Mouse (Mus musculus): Measurements from ENCODE around the gene Arhgef18.

Gene Arhgef18

DNA sequence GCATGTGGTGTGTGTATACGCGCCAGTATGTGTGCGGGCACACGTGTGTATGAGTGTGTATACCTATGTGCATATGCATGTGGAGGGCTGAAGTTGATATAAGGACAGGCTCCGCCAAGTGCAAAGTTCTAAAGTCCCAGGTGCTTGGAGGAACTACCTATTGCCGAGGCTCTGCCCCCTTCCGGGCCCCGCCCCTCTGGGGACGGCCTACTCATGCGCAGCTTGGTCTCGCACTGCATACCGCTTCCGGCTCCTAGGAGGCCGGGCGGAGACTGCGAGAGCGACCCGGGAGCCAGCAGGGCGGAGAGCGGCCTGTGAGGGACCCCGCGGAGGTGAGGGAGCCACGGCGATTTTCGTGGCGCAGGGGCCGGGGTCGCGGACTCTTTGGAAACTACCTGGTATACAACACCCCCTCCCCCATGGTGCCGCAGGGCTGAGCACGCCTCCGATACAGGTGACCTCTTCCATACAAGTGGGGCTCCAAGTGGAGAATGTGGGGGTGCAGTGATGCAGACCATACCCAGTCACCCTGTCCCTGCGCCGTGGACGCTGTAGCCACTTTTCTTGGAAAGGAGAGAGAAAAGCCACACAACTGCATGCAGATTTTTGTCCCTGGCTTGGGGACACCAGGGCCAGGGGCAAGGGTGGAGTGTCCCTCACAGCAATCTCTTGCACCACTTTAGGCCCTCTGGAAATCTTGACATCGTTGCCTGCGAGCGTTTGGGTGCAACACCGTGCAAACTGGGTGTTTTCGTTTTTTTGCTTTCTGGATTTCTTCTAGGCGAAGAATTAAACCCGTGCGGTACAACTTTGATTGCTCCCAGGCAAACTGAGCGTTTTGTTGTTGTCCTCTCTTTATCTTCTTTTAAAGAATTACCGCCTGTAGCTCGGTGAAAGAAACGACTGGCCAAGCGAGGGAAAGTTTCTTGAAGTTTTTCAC is at the start of gene Arhgef18:
Gene Arhgef18 (plus strand): TSS at position 236 of the 940 bp plus-strand sequence.
- DNase-seq (ENCODE audit: low read depth, low spot score), result peak; percentile 72

DNA sequence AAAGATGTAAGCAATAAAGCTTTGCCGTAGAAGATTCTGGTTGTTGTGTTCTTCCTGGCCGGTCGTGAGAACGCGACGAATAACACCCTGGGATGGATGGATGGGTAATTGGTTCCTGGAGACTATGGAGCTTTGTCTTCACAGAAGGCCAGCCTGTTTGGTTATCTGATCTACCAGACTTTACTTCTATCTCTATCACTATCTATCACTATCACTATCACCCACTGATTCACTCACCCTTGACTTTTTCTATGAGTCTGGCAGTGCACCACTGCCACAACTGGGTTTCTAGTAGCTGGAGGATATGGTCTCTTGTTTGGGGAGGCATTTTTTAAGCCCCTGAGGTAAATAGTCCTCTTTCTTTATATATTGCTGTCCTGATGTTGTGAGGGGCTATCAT is 47.5 kb upstream of the Arhgef18 start:
- no peak for DNase-seq (ENCODE audit: low read depth, low spot score)

DNA sequence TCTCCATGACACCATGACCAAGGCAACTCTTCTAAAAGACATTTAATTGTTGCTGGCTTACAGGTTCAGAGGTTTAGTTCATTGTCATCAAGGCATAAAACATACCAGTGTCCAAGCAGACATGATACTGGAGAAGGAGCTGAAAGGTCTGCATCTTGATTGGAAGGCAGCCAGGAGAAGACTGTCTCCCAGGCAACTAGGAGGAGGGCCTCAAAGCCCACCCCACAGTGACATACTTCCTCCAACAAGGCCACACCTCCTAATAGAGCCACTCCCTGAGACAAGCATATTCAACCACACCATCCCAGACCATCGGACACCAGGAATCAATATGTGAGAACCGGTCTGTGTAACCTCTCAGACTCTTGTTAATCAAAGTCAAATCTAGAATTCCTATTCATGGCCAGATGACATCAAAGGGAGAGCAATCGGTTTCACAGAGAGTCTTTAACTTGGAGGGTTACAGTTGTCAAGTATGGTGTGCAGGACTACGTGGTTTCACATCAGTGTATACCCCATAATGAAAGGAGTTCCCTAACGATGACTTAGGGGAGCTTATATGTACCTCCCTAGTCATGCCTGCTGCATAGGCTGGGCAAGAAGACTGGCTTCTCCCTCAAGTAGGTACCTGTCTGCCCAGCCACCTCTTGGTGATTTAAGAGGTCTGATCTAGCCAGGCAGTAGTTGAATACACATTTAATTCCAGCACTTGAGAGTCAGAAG is 46.0 kb upstream of the Arhgef18 start:
- no peak for DNase-seq (ENCODE audit: low read depth, low spot score)

DNA sequence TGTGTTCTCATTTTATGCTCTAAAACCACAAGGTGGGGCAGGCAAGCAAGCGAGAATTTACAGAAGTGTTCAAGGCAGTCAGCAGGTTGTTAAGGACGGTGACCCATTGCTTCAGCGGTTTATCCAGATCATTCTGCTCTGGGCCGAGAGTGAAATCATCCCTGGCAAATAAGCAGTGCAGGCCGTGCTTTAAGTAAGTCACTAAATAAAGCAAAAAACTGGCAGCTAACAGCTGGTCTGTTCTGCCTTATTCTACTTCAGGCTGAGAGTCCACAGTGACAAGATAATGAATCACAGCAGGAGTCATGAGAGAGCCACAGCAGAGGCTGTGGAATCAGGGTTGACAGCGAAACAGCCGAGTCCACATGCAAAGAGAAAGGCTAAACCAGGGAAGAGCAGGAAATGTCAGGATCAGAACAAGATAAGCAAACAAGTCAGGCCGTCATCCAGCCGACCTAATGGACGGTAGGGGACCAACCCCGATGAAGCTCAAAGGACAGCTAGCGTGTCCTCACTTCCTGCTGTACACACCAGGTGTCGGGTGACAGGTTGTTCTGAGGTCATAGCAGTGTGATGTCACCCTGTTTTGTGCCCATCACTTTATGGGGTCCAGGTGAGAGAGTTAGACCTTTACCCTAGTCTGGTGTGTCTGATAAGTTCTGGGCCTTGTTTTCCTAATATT is 44.5 kb upstream of the Arhgef18 start:
- DNase-seq (ENCODE audit: low read depth, low spot score), result no peak

DNA sequence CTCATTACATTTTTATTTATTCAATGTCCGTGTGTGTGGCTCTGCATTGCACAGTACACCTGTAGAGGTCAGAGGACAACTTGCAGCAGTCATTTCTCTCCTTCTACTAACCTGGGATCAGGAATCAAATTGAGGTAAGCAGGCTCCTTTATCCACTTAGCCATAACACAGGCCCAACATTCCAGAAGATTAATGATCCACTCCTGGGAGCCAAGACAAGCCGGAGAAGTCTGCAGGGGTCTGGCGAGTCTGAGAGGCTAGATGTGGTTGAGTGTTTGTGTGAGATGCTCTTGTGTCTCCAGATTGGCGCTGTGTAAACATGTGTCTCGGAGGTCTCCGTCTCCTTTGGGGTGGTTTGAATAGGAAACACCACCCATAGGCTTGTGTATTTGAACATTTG is 42.1 kb upstream of the Arhgef18 start:
- no peak for DNase-seq (ENCODE audit: low read depth, low spot score)

DNA sequence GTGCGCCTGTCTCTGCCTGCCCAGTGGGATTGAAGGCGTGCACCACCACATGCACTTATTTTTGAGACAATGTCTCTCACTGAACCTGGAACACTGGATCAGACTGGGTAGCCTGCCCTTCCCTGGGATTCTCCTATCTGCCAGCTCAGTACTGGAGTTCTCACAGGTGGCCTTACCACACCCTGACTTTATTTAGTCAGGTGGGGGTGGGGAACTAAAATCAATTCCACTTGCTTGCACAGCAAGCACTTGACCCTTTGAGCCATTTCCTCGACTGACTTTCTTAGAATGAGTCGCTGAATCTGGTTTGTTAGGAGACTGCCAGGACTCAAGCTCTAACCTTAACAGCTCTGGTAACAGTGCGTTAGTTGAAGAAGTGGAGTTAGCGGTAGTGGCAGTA is 40.1 kb upstream of the Arhgef18 start:
- DNase-seq (ENCODE audit: low read depth, low spot score), result no peak

DNA sequence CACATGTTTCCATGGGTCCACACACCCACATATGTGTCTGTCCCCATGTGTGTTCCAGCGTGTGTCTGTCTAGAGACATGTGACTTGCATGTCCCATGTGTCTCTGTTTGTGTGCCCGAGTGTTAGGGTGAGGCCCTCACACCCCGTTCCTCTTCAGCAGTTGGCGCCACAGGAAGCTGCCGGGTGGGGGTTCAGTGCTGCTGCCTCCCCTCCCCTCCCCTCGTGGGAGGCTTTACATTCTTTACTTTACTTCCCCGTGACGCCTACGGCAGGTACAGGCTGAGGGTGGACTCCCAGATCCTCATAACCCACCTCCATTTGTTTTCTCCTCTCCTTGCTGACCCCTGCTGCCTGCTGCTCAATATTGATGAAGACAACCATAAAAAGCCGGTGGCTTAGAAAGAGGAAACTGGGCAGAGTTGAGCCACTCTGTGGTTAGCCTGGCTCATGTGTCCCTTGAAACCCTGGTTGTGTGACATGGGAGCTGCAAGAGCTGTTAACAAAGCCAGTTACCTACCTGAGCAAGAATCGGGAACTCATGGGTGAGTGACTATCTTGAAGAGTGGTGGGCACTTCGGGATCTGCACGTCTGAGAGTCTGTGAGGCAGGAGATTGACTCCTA is 39.5 kb upstream of the Arhgef18 start, which contains the start of gene A430078G23Rik:
Gene A430078G23Rik (plus strand): TSS at position 227 of the 622 bp plus-strand sequence.
- peak; percentile 76 for DNase-seq (ENCODE audit: low read depth, low spot score)

DNA sequence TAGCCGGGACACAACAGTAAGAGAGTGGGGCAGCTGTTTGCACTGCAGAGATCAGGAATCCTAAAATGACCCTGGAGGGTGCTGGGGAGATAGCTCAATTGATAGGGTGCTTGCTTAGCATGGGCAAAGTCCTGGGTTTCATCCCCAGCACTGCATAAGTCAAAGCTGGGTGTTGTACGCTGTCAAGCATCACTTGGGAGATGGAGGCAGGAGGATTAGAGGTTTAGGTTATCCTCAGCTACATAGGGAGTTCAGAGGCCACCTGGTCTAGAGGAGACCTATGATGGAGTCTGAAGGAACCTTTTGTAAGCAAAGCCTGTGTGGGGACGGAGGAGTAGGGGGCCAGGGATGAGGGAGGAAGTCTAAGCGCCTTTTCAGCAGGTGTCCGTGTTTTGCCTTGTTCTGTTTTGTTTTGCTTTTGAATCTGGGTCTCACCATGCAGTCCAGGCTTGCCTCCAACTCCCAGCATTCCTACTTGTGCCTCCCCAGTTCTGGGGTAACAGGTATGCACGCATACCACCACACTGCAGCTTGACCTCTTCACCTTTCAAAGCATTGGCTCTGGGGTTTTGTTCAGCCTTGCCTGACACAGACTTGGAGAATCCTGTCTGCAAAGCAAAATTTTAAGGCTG is 38.9 kb upstream of the Arhgef18 start:
- peak; percentile 28 for DNase-seq (ENCODE audit: low read depth, low spot score)

DNA sequence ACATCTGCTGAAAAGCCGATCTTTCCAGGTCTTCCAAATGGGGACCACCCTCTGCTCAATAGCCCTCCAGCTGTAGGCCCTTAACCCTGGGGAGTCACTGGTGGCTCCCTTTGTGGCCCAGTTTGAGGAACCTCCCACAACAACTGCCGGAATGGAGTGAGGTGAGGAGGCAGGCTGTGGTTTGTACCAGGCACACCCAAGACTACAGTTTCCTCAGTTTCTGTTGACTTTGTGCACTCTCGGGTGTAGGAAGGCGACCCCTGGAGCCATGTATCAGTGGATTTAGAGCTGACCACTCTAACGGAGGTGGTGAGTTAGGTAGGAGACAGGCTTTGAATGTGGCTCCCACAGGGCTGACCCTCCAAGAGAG is 38.4 kb upstream of the Arhgef18 start:
- peak; percentile 63 for DNase-seq (ENCODE audit: low read depth, low spot score)

DNA sequence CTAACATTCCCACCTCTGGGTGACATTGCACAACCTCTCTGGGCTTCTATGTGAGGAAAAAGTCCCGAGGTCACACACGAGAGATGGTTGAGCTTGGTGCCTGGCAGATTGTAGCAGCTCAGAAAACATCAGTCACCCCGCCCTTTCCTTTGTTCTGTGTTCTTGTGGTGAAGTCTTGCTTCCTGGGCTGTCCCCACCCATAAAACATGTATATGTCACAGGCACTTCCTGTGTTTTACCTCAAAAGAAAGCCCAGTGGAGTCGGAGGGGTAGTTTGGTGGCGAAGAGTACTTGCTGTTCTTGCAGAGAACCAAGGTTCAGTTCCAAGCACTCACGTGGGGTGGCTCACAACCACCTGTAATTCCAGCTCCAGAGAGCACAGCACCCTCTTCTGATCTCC is 37.2 kb upstream of the Arhgef18 start:
- peak; percentile 91 for DNase-seq (ENCODE audit: low read depth, low spot score)

DNA sequence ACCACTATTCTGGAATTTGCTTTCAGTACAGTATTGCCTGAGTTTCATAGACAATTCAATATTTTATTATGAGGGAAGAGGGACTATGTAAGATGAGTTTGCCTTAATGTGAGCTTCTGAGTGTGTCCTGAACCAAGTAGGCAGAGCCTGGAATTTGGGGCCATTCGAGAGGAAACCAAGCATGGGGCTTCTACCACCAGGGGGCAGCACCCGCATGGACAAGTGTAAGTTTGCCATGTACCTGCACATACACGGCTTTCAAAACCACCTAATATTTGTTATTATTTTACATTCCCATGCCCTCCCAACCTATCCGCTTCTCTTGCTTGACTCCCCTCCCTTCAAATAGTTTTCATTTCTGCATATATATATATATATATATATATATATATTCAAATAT is 34.7 kb upstream of the Arhgef18 start:
- peak; percentile 88 for DNase-seq (ENCODE audit: low read depth, low spot score)

DNA sequence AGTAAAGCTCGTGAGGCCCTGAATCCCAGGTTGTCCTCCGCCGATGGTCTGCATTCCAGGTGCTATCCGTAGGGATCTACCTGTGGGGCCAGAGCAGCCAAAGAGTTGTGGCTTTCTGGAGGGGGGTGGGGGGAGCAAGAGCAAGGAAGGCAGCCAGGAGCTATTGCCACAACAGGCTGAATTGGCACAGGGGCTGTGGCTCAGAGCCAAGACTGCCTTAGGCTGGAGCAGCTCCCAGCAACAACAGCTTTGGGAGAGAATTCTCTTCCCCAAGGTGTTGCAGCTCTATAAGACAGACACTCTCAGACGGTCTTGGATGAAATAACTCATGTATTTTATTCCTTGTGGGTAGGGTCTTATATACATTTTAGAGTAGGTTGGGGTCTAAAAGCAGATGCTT is 25.7 kb upstream of the Arhgef18 start:
- DNase-seq (ENCODE audit: low read depth, low spot score), result no peak

DNA sequence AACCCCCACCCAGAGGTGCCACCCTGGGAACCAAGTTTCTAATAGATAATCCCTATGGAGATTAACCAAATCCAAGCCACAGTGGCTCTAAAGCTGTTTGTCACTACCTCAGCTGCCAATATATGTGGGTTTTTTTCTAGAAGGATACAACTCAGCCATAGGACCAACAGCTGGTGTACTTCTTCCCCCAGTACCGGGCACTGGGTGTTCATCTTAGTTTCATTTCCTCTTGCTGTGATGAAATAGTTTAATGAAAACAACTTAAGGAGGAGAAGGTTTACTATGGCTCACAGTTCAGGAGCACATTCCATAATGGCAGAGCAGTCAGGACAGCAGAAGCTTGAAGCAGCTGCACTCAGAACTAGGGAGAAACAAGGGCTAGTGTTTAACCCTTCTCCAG is 24.7 kb upstream of the Arhgef18 start:
- no peak for DNase-seq (ENCODE audit: low read depth, low spot score)

DNA sequence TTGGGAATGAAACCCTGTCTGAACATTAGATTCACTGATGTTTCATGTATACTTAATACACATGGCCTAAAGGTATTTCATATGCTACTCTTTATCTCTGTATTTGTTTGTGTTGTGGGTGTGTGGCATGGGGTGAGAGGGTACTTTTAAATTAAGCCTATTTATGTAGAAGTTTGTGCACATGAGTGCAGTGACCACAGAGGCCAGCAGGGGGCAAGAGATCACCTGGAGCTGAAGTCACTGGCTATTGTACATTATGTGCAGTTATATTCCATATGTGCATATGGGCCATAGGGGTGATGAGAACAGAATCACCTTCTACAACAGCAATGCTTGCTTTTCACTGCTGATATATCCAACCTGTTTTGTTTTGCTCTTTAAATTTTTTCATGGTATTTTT is 17.1 kb upstream of the Arhgef18 start:
- DNase-seq (ENCODE audit: low read depth, low spot score), result peak; percentile 62

DNA sequence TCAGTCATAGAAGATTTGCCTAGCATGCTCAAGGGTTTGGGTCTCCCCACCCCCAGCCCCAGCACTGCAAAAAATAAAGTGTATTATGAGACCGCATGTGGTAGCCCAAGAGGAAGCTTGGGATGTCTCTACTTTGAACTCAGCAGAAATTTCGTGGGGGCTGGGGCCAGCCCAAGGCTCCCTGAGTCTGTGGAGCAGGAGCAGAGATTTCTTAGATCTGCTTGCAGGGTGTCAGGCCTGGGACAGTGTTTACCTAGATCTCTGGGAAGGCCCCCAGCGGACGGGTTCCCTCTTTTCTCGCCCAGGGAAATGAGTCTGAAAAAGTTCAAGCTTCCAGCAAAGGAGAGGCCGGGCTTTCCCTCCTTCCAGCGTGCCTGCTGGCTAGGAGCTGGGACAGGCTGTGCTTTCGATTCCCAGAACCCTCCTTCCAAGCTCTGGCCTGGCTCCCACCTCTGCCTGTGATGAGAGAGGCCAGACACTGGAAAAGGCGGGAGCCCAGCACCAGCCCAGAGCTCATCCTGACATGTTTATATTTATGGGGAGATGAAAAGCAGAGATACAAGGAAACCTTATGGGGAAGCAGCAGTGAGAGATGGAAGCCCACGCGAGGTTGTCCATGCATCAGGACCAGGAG is 16.0 kb upstream of the Arhgef18 start:
- no peak for DNase-seq (ENCODE audit: low read depth, low spot score)

DNA sequence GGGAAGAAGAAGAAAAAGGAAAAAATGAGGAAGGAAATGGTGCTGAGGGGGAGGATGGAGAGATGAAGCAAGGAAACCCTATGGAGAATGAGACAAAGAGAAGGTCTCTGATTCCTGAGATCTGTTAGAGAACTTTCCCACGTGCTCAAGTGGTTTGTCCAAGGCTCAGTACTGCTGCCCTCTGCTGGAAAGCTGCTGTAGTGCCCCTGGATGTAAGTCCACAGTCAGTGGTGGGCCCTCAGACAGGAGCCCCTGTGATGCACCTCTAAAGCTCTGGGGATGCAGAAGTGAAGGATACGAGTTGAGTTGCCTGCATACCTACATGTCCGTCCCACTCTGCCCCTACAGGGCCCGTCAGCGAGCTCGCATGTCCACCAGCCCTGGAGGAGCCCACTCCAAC is 5.5 kb upstream of the Arhgef18 start:
- DNase-seq (ENCODE audit: low read depth, low spot score), result peak; percentile 83

DNA sequence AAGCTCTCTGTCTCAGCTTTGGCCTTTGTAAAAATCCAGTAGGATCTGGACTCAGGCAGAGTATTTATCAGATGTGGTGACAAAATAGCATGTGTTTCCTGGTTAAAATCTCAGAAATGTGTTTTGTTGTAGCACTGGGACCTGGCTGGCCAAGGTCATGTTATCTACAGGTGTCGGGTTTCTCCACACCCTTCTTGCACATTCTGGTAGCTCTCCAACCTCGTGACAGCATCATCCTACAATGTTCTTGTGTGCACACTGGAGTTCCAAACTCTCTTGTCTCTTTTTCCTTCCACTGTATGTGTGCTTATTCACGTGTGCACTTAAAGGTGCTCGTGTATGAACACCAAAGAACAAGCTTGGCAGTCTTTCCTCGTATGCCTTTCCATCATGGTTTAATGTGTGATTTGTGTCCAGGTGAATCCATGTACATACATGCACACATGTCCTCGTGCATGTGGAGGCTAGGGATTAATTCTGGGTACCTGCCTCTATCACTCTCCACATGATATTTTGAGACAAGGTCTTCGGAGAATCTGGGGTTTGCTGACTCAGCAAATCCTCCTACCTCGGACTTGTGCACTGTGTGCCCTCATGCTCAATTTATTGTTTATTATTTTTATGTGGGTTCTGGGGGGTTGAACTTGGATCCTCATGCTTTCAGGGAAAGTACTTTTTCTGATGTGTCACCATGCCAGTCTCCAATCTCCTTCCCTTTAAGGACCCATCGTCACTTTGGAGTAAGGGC is 4.0 kb upstream of the Arhgef18 start:
- no peak for DNase-seq (ENCODE audit: low read depth, low spot score)

DNA sequence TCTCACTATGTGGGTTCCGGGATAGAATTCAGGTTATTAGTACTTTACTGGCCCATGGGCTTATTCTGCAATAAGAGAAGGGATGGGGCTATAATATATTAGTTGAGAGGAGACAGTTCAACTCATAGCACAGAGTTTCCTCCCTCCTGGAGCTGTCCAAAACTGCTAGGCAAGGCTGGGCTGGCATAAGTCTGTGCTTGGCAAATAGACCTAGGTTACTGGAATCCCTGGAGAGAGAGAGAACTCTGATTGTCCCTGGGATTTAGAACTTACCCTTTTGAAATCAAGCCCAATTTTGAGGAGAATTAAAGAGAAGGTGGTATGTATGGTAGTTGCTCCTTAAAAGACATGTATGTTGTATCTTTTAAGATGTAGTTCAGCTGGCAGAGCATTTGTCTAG is 3.3 kb upstream of the Arhgef18 start:
- no peak for DNase-seq (ENCODE audit: low read depth, low spot score)

DNA sequence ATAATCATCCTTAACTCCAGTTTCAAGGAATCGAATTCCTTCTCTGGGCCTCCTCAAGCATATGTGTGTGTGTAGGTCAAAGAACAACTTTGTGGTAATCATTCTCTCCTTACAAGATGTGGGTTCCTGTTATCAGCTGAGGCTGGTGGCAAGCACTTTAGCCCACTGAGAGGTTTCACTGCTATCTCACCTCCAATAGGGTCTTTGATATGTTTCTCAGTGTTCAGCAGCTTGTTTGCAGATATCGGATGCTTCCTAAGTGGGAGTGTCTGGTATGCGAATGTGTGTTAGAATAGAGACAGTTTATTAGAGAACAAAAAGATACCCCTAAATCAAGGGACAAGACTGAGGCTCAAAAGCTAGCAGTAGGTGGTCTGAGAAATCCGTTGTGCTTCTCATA is 513 bp upstream of the Arhgef18 start:
- no peak for DNase-seq (ENCODE audit: low read depth, low spot score)

DNA sequence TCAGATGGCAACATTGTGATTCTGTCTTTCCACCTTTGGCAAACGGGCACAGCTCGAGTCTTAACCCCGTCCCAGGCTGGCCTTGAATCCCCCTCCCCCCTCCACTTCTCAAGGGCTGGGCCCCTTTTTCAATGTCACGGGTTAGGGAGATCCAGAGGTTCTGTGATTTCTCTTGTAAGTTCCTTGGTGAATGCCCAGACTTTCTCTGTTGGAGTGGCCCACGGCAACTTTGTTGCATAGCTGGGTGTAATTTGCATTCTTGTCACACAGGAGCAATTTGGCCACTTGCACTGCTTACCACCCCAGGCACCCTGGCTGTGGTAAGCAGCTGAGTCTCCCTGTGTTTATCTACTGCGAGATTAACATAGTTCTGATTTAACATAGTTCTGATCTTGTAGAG is 1.8 kb downstream of the Arhgef18 start:
- no peak for DNase-seq (ENCODE audit: low read depth, low spot score)

Measured in CD4-positive, CD25-positive, alpha-beta regulatory T cell, adult 2 months (primary cell).